Mouse (Mus musculus): ENCODE results near the gene Acadvl.

Acadvl gene

DNA sequence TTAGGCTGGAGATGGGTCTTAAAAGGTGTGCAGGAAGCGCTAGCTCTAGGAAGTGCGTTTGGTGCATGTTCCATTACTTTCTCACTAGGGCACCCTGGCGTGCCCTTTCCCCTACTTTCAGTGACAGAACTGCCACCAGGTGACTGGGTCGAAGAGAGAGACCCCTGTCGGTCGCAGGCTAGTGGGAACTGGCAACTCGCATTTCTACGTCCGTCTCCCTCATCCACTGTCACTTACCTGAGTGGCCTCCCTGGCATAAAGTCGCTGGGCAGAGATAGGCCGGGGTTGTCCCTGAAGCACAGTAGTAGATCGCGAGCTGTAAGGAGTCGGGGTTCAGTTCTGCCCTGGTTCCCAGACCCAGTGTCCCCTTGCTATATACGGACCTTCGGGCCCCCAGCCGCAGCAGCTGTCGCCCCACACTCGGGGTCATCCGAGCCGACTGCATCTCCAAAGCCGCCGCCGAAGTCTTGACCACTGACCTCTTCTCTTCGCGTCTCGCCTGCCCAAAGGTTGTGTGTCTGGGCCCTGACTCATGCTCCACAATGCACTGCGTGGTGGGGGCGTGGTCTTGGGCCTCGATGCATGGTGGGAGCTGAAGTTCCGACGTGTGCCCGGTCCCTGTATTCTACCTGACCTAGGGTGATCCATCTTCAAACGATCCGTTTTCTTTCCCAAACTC, at the start of gene Acadvl:
Gene Acadvl, minus strand, starts transcription at position 532 of the 679 bp plus-strand sequence.
- peak; percentile 85 to 88 for DNase-seq (ENCODE audit: low spot score in 2 of 2)

DNA sequence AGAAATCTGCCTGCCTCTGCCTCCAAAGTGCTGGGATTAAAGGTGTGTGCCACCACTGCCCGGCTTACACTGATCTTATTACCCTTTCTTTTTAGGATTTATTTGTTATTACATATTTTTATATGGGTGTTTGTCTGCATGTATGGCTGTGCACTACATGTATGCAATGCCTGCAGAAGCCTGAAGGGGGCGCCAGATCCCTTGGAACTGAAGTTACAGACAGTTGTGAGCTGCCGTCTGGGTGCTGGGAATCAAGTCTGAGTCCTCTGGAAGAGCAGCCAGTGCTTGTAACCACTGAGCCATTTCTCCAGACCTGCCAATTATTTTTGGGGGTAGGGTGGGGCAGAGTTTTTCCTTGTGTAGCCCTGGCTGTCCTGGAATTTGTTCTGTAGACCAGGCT, 47.8 kb upstream of the Acadvl start:
- no peak for DNase-seq (ENCODE audit: low spot score in 2 of 2)

DNA sequence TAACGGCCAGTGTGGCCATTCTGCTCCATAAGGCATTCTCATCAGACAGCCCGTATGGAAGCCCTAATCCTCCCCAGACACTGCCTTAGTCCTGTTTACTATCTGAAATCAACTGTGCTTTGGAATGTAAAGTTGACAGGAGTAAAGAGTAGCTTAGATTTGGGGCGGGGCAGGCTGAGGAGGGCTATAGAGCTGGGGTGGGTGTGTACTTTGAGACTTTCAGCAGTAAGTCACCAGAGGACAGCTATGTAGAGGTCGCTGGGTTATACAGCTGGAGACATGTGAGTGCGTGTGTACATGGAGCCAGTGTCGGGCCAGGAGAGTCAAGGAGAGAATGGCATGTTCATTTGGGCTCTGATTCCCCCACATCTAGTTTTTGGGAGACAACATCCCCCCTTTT, 44.7 kb upstream of the Acadvl start:
- no peak for DNase-seq (ENCODE audit: low spot score in 2 of 2)

DNA sequence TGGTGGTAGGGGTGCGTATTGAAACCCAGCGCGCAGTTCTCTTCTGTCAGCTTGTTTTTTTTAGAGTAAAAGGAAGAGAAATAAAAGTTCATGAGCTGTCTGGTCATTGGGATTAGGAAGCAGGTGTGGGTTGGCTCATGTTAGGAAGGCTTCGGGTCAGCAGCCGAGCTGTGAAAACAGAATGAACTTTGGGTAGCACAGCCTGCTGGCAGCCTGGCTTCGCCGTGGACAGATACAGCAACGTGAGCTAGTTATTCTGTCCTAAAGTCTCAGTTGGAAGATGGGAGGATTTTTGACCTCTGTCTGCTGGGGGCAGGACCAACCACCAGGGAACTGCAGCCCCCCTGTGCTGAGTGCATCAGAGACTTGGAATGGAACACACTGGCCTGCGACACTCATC, 42.6 kb upstream of the Acadvl start:
- no peak for DNase-seq (ENCODE audit: low spot score in 2 of 2)

DNA sequence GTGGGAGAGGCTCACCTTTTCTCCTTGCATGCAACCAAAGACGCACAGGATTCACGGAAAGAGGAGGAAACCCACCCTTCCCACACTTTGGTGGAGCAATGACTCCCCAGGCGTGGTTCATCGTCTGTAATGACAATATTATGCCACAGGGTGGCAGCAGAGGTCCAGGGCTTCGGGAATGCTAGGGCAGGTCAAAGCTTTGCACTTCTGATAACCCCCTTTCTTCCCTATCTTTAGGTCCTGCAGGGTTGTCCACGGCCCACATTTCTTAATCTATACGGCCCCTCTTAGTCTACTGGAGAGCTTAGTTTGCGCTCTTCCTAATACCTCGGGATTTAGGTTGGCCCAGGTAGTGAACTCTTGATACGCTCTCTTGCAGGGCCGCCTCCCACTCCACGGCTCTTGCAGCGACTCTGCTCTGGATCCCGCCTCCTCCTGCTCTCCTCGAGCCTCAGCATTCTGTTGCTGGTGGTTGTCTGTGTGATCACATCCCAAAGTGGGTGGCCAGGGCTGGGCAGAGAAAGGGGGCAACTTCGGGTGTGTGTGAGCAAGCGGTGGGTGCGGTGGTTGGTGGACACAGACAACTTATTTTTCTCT, 40.5 kb upstream of the Acadvl start:
- peak; percentile 60 to 69 for DNase-seq (ENCODE audit: low spot score in 2 of 2)

DNA sequence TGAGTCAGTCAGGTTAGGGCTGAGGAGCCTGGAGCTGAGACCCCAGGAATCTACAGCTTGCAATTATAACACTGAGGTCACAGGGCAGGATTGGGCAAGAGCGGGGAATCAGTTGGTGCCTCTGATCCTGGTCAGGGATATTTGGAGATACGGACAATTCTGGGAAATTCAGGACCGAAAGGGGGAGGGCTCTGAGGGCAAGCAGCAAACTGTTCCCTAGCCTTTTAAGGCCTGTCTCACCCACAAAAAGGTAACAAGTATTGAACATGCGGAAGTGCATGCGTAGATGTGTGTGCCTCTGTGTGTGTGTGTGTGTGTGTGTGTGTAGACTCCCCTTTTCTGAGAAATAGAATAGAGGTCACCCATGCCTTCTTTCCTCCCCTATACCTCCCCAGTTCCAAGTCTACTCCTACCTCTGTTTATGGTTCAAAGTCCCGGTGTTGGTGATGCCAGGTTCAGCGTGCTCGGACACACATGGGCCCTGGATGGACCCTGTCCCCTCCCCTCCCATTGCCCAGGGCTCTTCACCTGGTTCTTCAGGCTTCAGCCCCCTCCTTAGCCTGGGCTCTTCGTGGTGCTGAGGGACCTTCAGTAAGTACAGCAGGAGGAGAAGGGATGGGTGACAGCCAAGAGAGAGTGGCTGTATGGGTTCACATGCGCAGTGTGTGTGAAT, 38.8 kb upstream of the Acadvl start, which contains the start of gene Asgr1:
Gene Asgr1, plus strand, starts transcription at position 188 of the 673 bp plus-strand sequence.
- DNase-seq (ENCODE audit: low spot score in 2 of 2), result no peak

DNA sequence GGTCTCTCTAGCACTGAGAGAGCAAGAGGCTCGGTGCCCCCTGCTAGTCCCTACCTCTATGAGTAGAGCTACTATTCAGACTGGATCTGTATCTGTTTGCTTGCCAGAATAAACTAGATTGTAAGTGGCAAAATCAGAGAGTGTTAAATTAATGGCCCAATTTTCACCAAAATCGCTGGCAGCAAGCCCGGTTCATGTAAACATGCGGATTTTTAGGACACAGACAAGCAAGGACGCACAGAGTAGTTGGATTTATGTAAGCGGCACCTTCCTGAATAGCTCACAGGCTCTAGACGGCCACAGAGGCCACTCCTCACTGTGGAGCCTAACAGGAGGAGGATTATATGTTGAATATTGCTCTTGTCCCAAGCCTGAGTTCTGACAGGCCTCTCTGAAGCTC, 37.9 kb upstream of the Acadvl start:
- DNase-seq (ENCODE audit: low spot score in 2 of 2), result no peak

DNA sequence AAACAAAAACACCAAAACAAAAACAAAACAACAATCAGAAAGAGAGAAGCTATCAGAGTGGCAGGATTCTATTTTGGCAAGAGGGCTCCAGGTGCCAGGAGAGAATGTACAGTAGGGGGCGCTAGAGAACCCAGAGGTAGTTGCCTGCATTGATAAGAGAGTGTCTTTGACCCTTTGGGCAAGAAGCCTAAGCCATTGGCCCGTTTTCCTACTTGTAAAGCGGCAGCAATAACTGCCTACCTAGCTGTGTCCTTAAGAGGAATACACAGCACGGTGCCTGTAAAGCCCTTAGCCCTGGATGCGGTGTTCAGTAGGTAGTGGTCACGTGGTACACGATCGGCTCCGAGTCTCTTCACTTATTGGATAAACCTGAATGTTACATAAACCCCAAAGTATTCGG, 34.6 kb upstream of the Acadvl start:
- no peak for DNase-seq (ENCODE audit: low spot score in 2 of 2)

DNA sequence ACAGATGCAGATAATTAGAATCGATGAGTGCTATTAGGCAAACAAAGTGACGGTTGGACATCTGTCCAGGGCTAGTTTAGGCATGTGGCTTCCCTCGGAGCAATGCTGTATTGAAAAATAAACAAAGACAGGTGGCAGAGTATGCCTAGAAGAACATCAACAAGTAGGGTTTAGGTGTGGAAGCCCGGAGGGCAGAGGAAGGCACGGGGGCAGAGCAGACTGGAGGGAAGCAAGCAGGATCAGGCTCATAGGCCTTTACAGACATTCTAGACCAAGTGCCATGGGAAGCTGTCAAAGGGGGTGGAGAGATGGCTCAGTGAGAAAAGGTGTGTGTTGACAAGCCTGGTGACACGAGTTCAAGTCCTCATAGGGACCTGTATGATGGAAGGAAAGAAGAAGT, 34.2 kb upstream of the Acadvl start:
- no peak for DNase-seq (ENCODE audit: low spot score in 2 of 2)

DNA sequence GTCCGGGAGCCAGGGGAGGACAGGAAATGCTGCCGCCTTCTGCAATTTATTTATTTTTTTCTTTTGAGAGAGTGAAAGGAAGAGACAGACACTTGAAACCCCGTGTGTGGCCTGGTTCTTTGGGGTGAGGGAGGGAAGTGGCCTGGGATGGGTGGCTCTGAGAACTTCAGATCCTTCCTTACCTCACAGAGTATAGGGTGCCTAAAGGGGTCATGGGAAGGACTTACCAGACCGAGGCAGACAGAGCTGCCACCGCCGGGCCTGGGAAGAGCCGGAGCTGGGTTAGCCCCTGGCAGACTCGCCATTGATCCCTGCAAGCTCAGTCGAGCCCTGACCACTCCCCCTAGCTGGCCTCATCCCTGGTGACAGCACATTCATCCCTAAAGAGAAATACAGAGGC, 30.2 kb upstream of the Acadvl start:
- no peak for DNase-seq (ENCODE audit: low spot score in 2 of 2)

DNA sequence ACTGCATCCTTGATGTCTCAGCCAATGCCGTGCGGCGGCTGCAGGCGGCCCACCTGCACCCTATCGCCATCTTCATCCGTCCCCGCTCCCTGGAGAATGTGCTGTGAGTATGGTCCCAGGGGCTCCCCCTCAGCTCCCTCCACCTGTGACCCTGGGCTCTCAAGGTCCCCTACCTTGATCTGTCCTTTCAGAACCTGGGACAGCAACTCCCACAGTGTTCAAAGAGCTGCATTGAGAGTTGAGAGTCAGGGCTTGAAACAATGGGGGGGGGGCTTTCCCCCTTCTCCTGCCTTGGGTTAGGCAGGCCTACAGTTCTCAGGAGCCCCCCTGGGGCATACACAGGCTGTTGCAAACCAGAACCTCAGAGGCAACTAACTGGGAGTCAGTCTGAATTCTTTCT, 28.5 kb upstream of the Acadvl start:
- DNase-seq (ENCODE audit: low spot score in 2 of 2), result no peak

DNA sequence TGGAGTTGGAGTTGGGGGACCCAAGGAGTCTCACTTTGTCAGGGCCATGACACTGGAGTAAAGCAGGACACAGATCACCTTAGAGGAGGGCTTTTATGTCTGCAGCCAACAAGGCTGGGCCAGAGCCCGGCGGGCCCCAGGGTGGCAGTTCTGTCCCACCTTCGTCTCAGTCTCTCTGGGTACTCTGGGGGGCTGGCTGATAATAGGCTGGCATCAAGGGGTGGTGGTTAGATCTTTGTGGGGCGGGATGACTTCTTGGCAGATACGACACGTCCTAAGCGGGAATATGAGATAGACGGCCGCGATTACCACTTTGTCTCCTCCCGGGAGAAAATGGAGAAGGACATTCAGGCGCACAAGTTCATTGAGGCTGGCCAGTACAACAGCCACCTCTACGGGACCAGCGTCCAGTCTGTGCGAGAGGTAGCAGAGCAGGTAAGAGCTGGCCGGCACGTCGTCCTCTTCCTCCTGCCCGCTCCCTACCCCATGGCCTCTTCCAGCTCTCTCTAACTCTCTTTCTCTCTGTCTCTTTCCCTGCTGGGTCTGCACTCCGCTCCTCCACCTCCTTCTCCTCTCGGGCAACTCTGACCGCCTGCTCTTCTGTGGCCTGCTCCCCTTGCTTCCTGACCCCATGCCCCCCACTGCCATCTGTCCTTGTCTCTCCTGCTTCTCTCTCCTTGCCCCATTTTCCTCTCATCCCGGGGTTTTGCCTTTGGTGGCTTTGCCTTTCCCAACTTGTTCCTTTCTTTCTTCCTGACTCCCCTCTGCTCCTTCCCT, 27.3 kb upstream of the Acadvl start:
- no peak for DNase-seq (ENCODE audit: low spot score in 2 of 2)

DNA sequence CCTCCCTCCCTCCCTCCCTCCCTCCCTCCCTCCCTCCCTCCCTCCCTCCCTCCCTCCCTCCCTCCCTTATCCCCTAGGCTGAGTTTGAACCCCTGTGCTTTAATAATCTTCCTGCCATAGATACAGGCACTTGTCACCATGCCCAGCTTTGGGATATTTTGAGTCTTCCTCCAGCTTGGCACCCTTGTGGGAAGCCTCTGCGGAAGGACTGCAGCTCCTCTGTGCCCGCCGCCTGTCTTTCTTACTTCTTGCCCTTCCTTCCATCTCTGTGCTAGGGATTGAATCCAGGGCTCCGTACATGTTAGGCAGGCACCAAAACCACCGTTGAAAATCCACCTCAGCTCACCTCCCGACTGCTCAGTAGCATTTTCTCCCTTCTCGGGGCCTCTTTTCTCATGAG, 25.0 kb upstream of the Acadvl start:
- no peak for DNase-seq (ENCODE audit: low spot score in 2 of 2)

DNA sequence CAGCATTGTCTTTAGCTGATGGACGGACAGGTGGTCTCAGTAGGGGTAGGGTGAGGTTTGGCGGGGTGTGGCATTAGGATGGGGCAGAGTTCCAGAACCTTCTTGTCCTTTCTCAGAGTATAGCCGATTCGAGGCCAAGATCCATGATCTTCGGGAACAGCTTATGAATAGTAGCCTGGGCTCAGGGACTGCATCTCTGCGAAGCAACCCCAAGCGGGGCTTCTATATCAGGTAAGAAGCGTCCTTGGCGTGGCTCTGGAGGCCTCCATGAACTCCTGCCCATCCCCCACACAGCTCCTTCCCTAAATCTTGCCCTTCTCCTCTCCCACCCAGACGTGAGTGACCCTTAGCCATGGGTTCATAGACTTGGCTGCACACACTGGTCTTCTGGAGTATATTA, 24.4 kb upstream of the Acadvl start:
- no peak for DNase-seq (ENCODE audit: low spot score in 2 of 2)

DNA sequence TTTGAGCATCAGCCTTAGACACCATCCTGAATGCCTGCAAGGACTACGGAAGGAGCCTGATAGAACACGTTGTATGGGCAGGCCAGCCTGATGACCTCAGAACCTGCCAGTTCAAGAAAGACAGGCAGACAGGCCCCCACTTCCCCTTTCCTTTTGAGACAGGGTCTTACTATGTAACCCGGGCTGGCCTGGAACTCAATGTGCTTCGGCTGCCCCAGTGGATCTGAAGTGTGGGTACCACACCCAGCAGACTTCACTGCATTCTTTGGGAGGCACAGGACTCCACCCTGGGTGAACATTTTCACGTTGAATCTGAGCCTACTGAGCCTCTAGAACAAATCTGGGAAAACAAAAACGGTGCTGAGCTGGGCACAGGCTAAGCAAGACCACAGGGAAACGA, 23.0 kb upstream of the Acadvl start:
- DNase-seq (ENCODE audit: low spot score in 2 of 2), result no peak

DNA sequence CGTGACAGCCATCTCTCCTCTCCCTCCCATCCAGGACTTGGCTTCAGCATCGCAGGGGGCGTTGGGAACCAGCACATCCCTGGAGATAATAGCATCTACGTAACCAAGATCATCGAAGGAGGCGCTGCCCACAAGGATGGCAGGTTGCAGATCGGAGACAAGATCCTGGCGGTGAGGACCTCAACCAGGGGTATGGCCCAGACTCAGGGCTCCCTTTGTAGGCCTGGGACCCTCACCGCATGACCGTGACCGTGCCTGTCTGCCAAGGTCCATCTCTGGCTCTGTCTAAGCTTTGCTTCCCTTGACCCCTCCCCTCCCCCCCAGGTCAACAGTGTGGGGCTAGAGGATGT, 16.1 kb upstream of the Acadvl start:
- no peak for DNase-seq (ENCODE audit: low spot score in 2 of 2)

DNA sequence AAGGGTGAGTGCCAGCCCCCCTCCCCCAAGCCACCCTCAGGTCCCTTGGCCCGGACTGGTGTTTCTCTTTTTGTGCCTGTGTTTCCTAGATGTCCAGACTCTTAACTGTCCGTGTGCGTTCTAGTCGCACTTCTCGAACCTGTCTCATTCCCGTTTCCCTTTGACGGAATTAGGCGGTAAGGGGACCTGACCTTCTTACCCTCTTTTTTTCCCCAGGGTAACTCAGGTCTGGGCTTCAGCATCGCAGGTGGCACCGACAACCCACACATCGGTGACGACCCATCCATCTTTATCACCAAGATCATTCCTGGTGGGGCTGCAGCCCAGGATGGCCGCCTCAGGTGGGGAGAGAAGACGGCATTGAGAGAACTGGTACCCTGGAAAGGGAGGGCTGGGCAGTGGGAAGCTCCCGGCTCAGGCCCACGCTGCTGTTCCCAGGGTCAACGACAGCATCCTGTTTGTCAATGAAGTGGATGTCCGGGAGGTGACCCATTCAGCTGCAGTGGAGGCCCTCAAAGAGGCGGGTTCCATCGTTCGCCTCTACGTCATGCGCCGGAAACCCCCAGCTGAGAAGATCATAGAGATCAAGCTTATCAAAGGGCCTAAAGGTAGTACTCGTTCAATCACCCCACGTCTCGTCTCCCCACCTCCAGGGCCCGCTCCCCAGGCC, 15.6 kb upstream of the Acadvl start:
- no peak for DNase-seq (ENCODE audit: low spot score in 2 of 2)

DNA sequence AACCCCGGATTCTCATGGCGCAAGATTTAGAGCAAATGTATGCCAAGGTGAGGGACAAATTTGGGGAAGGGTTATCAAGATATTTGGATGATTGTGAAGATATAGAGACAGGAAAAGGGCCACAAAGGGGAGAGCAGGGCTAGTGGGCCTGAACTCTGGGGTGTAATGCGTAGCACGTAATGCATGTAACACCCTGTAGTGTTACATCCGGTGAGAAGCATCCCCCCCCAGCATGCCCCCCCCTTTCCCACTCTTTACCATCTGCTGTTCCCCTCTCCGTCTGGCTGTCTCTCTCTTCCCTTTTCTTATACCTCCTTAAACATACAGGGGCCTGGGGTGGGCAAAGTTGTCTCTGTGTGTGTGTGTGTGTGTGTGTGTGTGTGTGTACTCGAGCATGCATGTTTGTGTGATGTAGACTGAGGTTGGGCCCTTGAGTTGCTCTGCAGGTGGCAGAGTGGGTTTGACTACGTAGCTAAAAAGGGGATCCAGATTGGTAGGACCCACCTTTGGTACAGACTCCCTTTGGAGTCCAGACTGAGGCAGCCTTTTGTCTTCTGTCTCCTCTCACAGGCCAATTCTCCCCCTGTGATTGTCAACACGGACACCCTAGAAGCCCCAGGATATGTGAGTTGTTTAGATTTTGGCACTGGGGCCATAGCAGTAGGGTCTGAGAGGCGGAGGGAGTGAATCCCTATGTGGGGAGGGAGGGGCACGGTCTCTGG, 14.8 kb upstream of the Acadvl start:
- no peak for DNase-seq (ENCODE audit: low spot score in 2 of 2)

DNA sequence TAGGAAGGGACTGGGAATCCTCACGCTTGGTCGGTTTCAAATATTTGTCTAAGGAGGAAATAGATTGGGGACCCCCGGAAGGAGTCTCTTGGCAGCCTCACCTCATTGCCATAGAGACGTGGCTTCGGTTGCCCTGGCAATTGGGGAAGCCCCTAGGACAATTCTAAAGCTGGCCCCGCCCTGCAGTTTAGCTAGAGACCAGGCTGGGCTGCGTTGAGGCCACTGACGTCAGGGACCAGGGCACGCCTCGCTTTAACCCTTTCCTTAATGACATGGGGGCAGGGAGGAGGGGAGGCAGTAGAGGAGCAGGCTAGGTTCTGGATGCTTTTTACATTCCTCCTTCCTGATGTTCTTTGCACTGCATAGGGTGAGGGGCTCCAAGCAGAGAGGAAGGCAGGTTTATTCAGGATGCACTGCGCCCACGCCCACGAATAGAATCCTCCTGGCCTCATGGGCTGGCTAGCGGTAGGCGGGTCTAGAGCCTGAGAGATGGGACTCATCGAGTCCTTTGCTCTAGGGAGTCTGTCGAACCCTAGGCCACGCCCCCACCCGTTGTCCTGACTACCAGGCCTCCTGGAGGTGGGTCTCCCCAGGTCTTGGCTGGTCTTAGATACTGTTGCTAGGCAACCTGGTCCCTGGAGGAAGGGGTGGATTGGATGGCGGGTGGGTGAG, 14.1 kb upstream of the Acadvl start:
- peak; percentile 87 to 88 for DNase-seq (ENCODE audit: low spot score in 2 of 2)

DNA sequence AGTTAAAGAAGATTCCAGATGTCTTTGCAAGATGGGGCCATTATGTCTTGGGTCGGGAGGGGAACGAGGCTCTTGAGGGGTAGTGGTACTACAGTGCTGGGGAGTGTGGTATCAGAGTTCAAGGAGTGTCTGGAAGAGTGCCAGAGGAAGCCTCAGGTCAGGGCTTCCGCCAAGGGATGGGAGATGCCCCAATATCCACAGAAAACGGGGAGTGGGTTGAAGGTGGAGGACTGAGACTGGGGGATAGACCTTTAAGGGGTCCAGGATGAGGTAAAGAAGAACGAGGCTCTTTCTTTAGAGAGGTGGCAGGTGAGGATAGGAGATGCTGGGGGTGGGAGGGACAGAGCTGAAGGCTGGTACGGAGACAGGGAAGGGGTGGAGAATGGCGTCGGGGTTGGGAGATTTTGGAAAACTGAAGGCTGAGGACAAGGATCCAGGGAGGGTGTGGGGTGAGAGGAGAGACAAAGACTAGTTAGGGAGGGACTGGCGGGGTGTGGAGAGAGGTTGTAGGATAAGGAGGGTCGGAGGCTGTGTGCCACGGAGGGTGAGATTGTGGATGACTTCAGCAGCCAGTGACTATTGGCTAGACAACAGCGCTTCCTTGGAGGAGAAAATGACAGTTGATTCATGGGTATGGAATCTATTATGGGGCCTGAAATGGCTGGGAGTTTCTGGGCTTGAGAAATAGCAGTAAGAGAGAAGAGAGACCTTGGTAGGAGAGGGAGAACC, 13.4 kb upstream of the Acadvl start:
- no peak for DNase-seq (ENCODE audit: low spot score in 2 of 2)

Data from frontal cortex, postnatal 36 days (tissue).